Mouse (Mus musculus) neural tube, embryonic 14.5 days (tissue): ENCODE data around the gene Gm8127. TPM values are rescaled to one million over a fixed set of nuclear protein-coding genes. Genes with fewer than 3 reads are reported as not detected.

Experiments
- polyA plus RNA-seq: library from polyadenylated mRNA; unstranded; fragments of >200 nt; fragmentation: Nextera tagmentation; extraction: Ambion mirVana; gene quantifications from 2 replicates; pipeline ENCODE4 v1.2.1, GENCODE M21; 2014

The Gm8127 gene
- polyA plus RNA-seq, 1 experiment from 2014 or later, result not detected

Other genes with a start within 250 kb of the Gm8127 start
- gene Gm8094, start 217.2 kb downstream of the Gm8127 start, polyA plus RNA-seq, result not detected in 2 replicates
- gene Gm8104, start 193.2 kb downstream of the Gm8127 start, polyA plus RNA-seq, result not detected in 2 replicates
- not detected in 2 replicates for gene Gm7233, start 114.0 kb downstream of the Gm8127 start, polyA plus RNA-seq
- not detected in 2 replicates for gene Gm8122, start 58.5 kb downstream of the Gm8127 start, polyA plus RNA-seq
- not detected in 2 replicates for gene Gm8126, start 35.2 kb downstream of the Gm8127 start, polyA plus RNA-seq
- gene Gm9732, start 18.8 kb downstream of the Gm8127 start, polyA plus RNA-seq, result 0.17 TPM in 1 of 2 replicates, not detected in the other
- gene 1700001F09Rik, start 54.0 kb upstream of the Gm8127 start, polyA plus RNA-seq, result not detected in 2 replicates
- gene Gm8138, start 122.5 kb upstream of the Gm8127 start, polyA plus RNA-seq, result not detected in 2 replicates
- not detected in 2 replicates for gene Gm5799, start 249.7 kb upstream of the Gm8127 start, polyA plus RNA-seq